Mouse (Mus musculus): Measurements from ENCODE around the gene Trappc10. TPM values are rescaled to one million over a fixed set of nuclear protein-coding genes. Genes with fewer than 3 reads are reported as not detected.

The Trappc10 gene
- polyA plus RNA-seq, 1 experiment: 96.0 TPM

DNA sequence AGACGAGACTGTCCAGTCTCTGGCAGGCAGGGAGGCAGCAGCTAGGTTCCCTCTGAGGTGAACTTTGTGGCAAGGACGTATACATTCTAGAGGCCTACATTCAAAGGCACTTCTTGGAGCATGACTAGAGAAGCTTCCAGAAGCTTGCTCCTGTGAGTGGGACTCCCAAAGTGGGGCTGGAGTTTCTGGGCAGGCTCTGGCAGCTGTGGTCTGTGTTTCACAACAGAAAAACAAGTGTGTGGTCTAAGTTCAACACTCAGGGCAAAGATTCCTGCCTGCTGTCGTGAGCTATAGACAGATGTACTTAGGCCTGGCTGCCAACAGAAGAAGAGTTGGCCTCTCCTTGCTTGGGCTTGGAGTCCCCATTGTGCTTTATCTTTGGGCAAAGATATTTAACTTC lies 103.6 kb downstream of the Trappc10 start:
- H3K4me3 ChIP-seq (ENCODE audit: control insufficient read depth, insufficient read depth, low read length): no peak overlapping the region
- peaks cover 9% of the 10 kb centered on the region; the same call in 1 of the 2 replicates for H3K4me1 ChIP-seq (replicated peaks; ENCODE audit: control insufficient read depth, insufficient read depth, low read length)
- DNase-seq: no peak
- WGBS: 79% methylated on average over 3 of the region's 3 CpGs
- H3K27me3 ChIP-seq (ENCODE audit: control insufficient read depth, insufficient read depth, low read length): no peaks in the 10 kb centered on the region
- TF ChIP-seq CTCF (IDR thresholded peaks at IDR 0.05; ENCODE audit: borderline replicate concordance, control insufficient read depth, extremely low read depth, insufficient read depth, low read length, poor library complexity) (no peak), POLR2A (IDR thresholded peaks at IDR 0.05; ENCODE audit: control insufficient read depth, extremely low read depth, insufficient read depth, low read length, poor library complexity) (no peak)
- no peak overlapping the region for H3K27ac ChIP-seq (ENCODE audit: control insufficient read depth, insufficient read depth, low read length)
- no peaks in the 10 kb centered on the region for H3K36me3 ChIP-seq (ENCODE audit: control insufficient read depth, insufficient read depth, low read length)

DNA sequence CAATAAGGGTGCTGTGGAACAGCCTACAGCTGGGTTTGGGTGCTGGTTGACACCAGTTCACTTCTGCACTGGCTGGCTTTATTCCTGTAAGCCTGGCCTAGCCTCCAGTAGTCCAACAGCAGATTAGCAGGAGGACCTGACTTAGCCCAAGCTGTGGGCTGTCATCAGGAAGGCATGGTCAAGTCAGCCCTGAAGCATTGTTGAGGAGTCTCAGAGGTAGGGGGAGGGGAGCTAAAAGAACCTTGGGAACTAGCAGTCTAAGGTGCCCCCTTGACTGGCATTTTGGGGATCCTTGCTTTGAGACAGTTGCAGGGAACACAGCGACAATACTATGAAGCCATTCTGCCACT lies 104.2 kb downstream of the Trappc10 start:
- TF ChIP-seq CTCF (IDR thresholded peaks at IDR 0.05; ENCODE audit: borderline replicate concordance, control insufficient read depth, extremely low read depth, insufficient read depth, low read length, poor library complexity): no peak
- TF ChIP-seq POLR2A (IDR thresholded peaks at IDR 0.05; ENCODE audit: control insufficient read depth, extremely low read depth, insufficient read depth, low read length, poor library complexity): no peak
- Histone ChIP-seq H3K27ac (ENCODE audit: control insufficient read depth, insufficient read depth, low read length) (no peak overlapping the region), H3K36me3 (ENCODE audit: control insufficient read depth, insufficient read depth, low read length) (no peaks in the 10 kb centered on the region), H3K4me1 (replicated peaks; ENCODE audit: control insufficient read depth, insufficient read depth, low read length) (peaks cover 9% of the 10 kb centered on the region; the same call in 1 of the 2 replicates), H3K4me3 (ENCODE audit: control insufficient read depth, insufficient read depth, low read length) (no peak overlapping the region), H3K27me3 (ENCODE audit: control insufficient read depth, insufficient read depth, low read length) (no peaks in the 10 kb centered on the region)
- 97% methylated on average over 1 of the region's 1 CpGs for WGBS
- no peak for DNase-seq

DNA sequence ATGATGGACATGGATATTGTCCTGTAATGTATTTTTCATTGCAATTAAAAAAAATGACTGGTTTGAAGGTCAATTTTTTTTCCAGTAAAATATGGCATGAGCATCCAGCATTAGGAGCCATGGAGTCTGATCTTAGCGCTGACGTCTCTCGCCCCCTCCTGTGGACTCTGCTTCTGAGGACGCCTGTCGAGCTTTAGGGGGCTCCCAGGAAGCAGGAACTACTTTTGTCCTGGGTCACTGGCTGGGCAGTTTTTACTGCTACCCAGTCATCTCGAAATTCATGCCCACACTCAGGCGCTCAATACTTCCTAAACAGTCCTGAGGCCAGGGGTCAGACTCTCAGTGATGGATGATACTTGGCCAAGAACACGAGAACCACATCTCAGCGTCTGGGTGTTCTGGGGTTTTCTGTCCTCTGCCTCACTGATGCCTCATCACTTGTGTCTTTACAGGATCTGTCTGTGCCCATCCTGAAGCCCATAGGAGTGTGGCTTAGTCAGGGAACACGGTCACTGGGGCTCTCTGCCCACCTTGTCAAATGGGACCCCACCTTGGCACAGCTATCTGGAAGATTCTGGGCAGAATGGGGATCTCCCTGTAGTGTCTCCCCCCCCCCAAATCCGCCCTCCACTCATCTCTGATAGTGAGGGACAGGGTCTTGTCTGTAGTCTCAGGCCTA lies 104.7 kb downstream of the Trappc10 start:
- Histone ChIP-seq H3K36me3 (ENCODE audit: control insufficient read depth, insufficient read depth, low read length) (no peaks in the 10 kb centered on the region), H3K27me3 (ENCODE audit: control insufficient read depth, insufficient read depth, low read length) (no peaks in the 10 kb centered on the region), H3K4me1 (replicated peaks; ENCODE audit: control insufficient read depth, insufficient read depth, low read length) (peaks cover 14% of the 10 kb centered on the region), H3K27ac (ENCODE audit: control insufficient read depth, insufficient read depth, low read length) (no peak overlapping the region), H3K4me3 (ENCODE audit: control insufficient read depth, insufficient read depth, low read length) (no peak overlapping the region)
- DNase-seq: no peak
- TF ChIP-seq POLR2A (IDR thresholded peaks at IDR 0.05; ENCODE audit: control insufficient read depth, extremely low read depth, insufficient read depth, low read length, poor library complexity) (no peak), CTCF (IDR thresholded peaks at IDR 0.05; ENCODE audit: borderline replicate concordance, control insufficient read depth, extremely low read depth, insufficient read depth, low read length, poor library complexity) (no peak)
- WGBS: 90% methylated on average over 11 of the region's 11 CpGs

DNA sequence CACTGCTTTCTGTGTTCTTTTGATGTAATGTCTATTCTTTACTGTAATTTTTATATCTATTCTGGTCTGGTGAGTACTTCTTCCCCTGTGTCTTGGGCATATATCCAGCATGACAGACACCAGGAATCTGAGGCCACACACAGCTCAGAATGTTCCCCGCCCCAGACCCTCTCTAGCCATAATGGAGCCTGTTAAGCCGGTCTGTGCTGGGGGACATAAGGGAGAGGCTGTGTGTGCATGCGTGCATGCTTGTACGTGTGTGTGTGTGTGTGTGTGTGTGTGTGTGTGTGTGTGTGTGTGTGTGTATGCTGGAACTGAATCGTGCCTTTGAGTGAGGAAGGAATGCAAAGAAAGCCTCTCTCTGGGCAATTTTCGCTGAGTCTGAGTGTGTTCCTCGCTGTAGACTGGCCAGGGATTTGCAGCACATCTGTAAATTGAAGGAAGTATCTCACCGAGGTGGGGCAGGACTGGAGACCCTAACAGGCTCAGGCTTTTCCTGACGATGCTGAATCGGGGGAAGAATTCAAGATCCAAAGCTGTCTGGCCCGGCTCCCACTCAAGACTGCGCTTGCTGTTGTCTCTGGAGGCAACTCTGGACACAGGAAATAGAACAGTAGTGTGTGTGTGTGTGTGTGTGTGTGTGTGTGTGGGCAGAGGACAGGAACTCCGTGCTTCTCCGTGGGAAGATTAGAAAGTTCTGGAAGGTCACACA lies 105.5 kb downstream of the Trappc10 start:
- H3K27me3 ChIP-seq (ENCODE audit: control insufficient read depth, insufficient read depth, low read length): no peaks in the 10 kb centered on the region
- peaks cover 18% of the 10 kb centered on the region for H3K4me1 ChIP-seq (replicated peaks; ENCODE audit: control insufficient read depth, insufficient read depth, low read length)
- DNase-seq: no peak
- H3K4me3 ChIP-seq (ENCODE audit: control insufficient read depth, insufficient read depth, low read length): no peak overlapping the region
- H3K27ac ChIP-seq (ENCODE audit: control insufficient read depth, insufficient read depth, low read length): no peak overlapping the region
- 68% methylated on average over 14 of the region's 14 CpGs for WGBS
- no peaks in the 10 kb centered on the region for H3K36me3 ChIP-seq (ENCODE audit: control insufficient read depth, insufficient read depth, low read length)
- TF ChIP-seq CTCF (IDR thresholded peaks at IDR 0.05; ENCODE audit: borderline replicate concordance, control insufficient read depth, extremely low read depth, insufficient read depth, low read length, poor library complexity) (no peak), POLR2A (IDR thresholded peaks at IDR 0.05; ENCODE audit: control insufficient read depth, extremely low read depth, insufficient read depth, low read length, poor library complexity) (no peak)

DNA sequence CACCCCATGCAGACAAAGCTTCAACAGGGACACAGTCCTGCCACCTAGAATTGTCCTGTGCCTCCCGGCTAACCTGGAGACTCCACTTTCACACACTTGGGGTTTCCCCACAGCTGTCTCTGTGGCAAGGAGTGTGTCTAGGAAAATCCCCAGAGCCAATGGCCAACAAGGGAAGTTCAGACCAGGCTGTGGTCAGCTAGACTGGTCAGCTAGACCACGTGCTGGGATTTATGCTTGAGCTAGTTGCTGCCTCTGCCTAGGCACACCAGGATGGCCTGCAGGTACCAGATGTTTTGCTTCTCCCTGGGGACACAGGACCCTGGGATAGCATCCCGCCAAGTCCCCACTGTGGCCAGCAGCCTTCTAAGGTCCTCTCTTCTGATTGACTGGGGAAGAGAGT lies 107.2 kb downstream of the Trappc10 start:
- WGBS: 88% methylated on average over 3 of the region's 3 CpGs
- peaks cover 20% of the 10 kb centered on the region for H3K4me1 ChIP-seq (replicated peaks; ENCODE audit: control insufficient read depth, insufficient read depth, low read length)

More for the DNA sequence above, 107.2 kb downstream of the Trappc10 start:
- TF ChIP-seq POLR2A (IDR thresholded peaks at IDR 0.05; ENCODE audit: control insufficient read depth, extremely low read depth, insufficient read depth, low read length, poor library complexity) (no peak), CTCF (IDR thresholded peaks at IDR 0.05; ENCODE audit: borderline replicate concordance, control insufficient read depth, extremely low read depth, insufficient read depth, low read length, poor library complexity) (no peak)
- no peaks in the 10 kb centered on the region for H3K27me3 ChIP-seq (ENCODE audit: control insufficient read depth, insufficient read depth, low read length)
- no peak overlapping the region for H3K4me3 ChIP-seq (ENCODE audit: control insufficient read depth, insufficient read depth, low read length)
- H3K36me3 ChIP-seq (ENCODE audit: control insufficient read depth, insufficient read depth, low read length): no peaks in the 10 kb centered on the region
- DNase-seq: no peak
- H3K27ac ChIP-seq (ENCODE audit: control insufficient read depth, insufficient read depth, low read length): no peak overlapping the region

Other genes starting within 250 kb of the Trappc10 start
- gene Pfkl, start 234.6 kb downstream of the Trappc10 start, polyA plus RNA-seq (2012; rRNA removed): 81.2 and 93.7 TPM in 2 replicates
- 0.93 and 1.8 TPM in 2 replicates for gene Dnmt3l, start 202.7 kb downstream of the Trappc10 start, polyA plus RNA-seq (2012; rRNA removed)
- 84.0 and 93.7 TPM in 2 replicates for gene Aire, start 201.0 kb downstream of the Trappc10 start, polyA plus RNA-seq (2012; rRNA removed)
- 23.1 and 26.5 TPM in 2 replicates for gene Icosl, start 175.3 kb downstream of the Trappc10 start, polyA plus RNA-seq (2012; rRNA removed)
- 148 and 156 TPM in 2 replicates for gene D10Jhu81e, start 74.9 kb downstream of the Trappc10 start, polyA plus RNA-seq (2012; rRNA removed)
- gene Pwp2, start 59.5 kb downstream of the Trappc10 start, polyA plus RNA-seq (2012; rRNA removed): 16.4 and 17.1 TPM in 2 replicates
- 386 and 423 TPM in 2 replicates for gene Agpat3, start 107.8 kb upstream of the Trappc10 start, polyA plus RNA-seq (2012; rRNA removed)
- gene Rrp1, start 168.4 kb upstream of the Trappc10 start, polyA plus RNA-seq (2012; rRNA removed): 133 and 164 TPM in 2 replicates
- 212 and 247 TPM in 2 replicates for gene Cstb, start 181.0 kb upstream of the Trappc10 start, polyA plus RNA-seq (2012; rRNA removed)
- 26.1 and 28.8 TPM in 2 replicates for gene Pdxk, start 220.3 kb upstream of the Trappc10 start, polyA plus RNA-seq (2012; rRNA removed)

All from thymus, adult 2 months (tissue).